Mouse (Mus musculus): ENCODE data around the gene Ppl.

Ppl gene

DNA sequence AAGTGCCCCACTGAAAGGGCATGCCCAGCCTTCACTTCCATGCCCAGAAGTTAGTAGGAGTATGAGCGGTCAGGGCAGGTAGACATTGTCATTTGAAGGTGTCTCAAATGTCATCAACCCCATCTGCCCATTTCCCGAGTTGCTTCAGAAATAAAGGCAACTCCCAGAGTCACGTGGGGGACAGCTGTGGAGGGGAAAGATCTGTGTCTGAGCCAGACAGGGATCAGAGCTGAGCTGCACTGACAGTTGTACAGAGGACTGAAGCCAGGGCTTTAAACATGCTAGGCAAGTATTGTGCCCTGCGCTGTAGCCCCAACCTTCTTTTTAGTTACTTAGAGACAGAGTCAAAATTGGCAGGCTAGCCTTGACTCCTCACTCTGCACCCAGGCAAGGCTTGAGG lies 12.4 kb downstream of the Ppl start:
- DNase-seq, result no peak

GRCm38 (mm10) chr16:5119385-5119784 lies 12.8 kb downstream of the Ppl start:
- peak; percentile 10 to 47 for DNase-seq

DNA sequence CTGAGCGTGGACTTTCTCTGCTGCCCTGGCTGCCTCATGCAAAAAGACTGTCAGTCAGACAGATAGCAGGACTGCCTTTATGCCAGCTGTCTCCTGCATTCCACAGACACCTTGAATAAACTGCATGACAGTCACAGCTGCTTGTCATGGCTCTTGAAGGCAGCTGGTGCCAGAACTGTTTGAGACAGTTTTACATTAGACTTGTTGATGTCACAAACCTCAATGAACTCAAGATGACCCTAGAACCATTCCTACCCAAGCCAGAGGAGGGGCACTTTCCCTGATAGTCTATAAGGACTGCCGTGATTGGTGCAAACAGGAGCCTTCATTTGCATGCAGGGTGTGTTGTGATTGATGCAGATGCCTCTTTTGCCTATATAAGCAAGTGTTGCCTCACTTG lies 18.6 kb downstream of the Ppl start:
- no peak for DNase-seq

DNA sequence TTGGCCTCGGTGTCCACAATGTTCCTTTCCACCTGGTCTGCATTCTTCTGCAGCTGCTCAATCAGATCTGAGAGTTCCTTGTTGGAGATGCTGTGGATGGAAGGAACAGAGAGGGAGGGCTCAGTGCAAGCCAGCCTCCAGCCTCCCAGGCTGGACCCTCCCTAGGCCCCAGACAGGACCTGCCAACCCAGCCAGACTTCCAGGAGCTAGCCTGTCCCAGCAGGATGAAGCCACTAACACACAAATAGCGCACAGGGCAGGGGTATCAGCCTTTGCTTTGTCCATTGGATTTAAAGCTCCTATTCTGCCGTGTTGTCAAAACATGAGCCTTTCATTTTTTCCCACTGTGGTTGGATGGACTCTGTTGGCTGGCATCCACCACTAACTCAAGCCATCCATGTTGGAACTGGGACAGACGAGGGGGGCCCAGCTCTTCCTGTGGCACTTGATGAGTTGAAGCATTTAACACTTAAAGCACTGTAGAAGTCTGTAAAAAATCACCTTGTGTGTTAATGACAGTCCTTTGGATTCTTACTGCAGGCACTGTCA lies 19.1 kb downstream of the Ppl start:
- DNase-seq, result no peak

DNA sequence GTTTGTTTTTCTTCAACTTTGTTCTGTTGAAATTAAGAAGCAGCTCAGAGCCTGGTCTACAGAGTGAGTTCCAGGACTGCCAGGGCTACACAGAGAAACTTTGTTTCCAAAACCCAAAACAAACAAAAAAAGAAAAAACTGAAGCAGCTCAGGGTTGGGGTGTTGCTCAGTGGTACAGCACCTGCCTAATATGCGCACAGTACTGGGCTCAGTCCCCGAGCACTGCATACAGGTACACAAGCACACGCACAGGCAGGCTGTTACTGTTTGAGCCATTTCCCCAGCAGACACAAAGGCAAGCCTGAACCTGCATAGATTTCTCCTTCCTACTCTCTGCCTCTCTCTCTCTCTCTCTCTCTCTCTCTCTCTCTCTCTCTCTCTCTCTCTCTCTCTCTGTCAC lies 21.2 kb downstream of the Ppl start:
- DNase-seq, result no peak

DNA sequence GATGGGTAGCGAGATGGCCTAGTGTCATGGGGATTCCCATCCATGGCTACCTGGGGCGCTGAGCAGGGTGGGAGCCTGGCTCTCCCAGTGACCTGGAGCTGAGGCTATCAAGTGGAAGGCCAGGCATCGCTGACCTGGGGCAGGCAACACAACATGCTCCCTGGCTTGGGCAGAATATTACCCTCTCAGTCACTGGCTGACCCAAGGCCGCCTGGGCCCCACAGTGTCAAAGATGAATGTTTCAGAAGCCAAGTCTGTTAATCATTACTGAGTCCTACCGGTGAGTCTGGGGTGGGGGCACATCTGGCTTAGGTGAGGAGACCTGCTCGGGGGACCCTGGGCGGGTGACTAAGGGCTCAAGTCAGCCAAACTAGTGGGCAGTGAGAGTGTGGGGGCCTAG lies 22.3 kb downstream of the Ppl start:
- DNase-seq, result no peak

GRCm38 (mm10) chr16:5101000-5101399 lies 31.2 kb downstream of the Ppl start:
- no peak for DNase-seq

DNA sequence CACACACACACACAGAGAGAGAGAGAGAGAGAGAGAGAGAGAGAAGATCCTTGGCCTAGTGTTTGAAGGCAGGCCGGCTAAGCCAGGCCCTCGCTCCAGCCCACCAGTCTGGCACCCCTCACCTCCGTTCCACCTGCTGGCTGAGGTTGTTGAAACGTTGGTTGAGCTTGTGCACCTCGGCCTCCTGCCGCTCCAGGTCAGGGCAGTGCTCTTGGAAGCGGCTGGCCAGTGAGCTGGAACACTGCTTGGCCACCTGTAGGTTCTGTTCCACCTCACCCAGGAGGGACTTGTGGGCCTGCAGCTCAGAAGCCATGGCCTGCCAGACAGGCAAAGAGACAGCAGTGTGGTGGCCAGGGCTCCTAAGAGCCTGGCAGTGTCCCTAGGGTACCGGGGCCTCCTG lies 35.7 kb downstream of the Ppl start:
- no peak for DNase-seq

DNA sequence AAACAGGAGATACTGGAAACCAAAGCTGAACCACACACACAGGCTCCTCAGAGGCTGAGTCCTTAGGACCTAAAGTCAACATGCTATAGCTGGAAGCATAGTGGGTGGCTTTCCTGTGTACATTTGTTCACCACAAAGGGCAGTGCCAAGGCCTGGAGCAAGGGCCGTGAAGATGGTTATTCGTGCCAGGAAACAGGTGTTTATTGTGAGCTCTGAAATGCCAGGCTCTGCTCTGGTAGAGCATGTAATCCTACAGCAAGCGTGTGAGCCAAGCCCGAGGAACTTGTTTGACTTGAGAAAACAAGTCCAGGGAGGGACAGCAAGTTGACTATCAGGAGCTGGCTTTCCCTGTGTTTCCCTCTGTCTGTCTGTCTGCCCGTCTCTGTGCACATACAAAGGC lies 38.9 kb downstream of the Ppl start:
- DNase-seq, result peak in 1 of 2 experiments; percentile 12

- DNase-seq, result no peak
Measured at GRCm38 (mm10) chr16:5089021-5089420, 43.2 kb downstream of the Ppl start.

- no peak for DNase-seq
Measured at GRCm38 (mm10) chr16:5086179-5086578, 46.0 kb downstream of the Ppl start.

- no peak for DNase-seq
Measured at GRCm38 (mm10) chr16:5085196-5085595, 47.0 kb downstream of the Ppl start.

GRCm38 (mm10) chr16:5074341-5074740 lies 57.9 kb downstream of the Ppl start:
- DNase-seq, result no peak

GRCm38 (mm10) chr16:5071974-5072373 lies 60.2 kb downstream of the Ppl start:
- no peak for DNase-seq

- peak in 1 of 2 experiments; percentile 27 for DNase-seq
Measured at GRCm38 (mm10) chr16:5070321-5070720, 61.9 kb downstream of the Ppl start.

DNA sequence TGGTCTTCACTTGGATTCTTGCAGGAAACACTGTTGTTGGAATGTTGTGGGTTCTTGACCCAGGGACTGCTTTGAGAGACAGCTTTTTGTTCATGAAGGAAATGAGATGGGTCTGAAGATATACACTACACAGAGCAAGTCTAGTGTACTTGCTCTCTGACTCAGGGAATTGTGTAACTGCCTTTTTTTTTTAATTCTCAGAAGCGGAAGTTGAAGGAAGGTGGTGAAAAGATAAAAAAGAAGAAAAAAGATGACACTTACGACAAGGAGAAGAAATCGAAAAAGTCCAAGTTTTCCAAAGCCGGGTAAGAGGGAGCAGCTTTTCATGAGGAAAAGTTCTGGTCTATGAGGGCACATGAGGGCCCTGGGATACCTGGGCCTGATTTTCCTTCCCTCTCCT lies 68.7 kb downstream of the Ppl start:
- no peak for DNase-seq

DNA sequence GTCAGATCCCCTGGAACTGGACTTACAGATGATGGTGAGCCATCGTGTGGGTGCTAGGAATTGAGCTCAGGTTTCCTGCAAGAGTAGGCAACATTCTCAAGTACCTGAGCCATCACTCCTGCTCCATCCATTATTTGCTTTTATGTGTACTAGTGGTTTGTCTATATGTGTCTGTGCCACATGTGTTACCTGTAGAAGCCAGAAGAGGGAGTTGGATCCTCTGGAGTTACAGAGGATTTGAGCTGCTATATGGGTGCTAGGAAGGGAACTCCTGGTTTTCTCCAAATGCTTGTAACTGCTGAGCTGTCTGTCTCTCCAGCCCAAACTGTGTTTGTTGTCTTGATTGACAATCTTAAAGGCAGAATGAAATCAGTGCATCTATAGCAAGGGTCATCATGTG lies 74.1 kb downstream of the Ppl start:
- DNase-seq, result no peak

DNA sequence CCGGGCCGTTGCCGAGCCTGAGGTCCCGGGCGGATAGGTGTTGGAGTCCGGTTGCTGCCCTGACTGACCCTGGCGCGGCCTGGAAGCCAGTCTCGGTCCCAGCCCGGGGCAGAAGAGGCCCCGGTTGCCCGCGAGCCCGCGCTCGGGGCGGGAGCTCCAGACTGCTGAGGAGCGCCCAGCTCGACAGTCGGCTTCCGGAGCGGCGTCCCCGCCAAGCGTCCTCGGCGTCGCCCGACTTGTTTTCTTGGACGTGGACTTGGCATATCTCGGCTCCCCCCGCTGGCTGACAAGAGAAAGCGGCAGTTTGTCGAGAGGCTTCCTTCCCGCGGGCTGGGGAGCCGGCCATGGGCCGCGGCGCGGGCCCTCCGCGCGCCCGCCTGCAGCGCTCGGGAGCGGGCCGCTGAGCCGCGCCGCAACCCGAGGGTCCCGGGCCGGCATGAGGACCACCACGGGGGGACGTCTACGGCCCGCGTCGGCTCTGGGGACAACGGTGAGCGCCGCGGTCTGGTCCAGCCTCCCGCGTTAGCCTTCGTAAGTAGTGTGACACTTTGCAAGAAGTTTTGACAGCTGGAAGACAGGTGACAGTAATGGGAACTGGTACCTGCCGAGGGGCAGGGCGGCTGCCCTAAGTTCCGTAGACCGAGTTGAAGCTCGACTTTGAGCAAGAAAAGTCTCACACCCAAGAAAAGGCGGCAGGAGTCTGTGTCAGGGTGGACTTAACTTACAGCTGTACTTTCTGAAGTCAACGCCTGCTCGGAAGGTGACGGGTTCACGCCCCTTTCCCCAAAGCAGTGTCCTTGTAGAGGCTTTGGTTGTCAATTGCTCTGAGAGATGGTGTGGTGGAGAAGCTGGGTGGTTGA lies 81.7 kb downstream of the Ppl start:
- DNase-seq, result peak; percentile 87 to 91

DNA sequence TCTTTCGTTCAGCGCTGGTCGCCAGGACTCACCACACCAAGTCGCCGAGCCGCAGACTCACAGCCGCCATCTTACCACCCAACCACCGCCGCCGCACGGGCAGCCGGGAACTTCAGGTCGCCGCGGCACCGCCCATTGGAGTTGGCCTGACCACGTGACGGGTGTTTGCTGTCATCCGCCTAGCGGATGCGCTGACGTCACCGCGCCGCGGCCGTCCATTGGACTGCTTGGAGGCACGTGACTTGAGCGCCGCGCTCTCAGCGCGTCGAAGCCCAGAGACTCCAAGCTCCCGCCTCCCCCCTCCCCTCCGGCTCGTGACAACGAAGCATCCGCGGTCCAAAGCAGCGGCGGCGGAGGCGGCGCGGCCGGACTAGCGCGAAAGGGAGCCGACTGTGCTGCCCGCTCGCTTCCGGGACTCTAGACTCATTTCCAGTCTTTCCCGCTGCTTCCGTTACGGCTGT lies 82.4 kb downstream of the Ppl start, which contains the start of the genes Glyr1 and Ubn1:
TSS of gene Glyr1 (minus strand) at position 90 of the 461 bp plus-strand sequence.
TSS of gene Ubn1 (plus strand) at position 284 of the 461 bp plus-strand sequence.
- DNase-seq, result peak; percentile 99 to 100

GRCm38 (mm10) chr16:5049182-5049773 lies 82.9 kb downstream of the Ppl start:
- peak in 1 of 2 experiments; percentile 47 for DNase-seq

GRCm38 (mm10) chr16:5045322-5045721 lies 86.9 kb downstream of the Ppl start:
- DNase-seq, result no peak

- peak in 1 of 2 experiments; percentile 11 for DNase-seq
Measured at GRCm38 (mm10) chr16:5036649-5037234, 95.5 kb downstream of the Ppl start.

Measured in lung, postnatal 4 days (tissue).